Mouse (Mus musculus): ENCODE measurements at regions not wholly inside any gene's neighbourhood (a gene's known extent, or its start where the extent isn't known, plus 50 kb on each side); places are given as distances from the start of the nearest gene placed in this dataset.

- DNase-seq = no peak
These were observed 197.7 kb upstream of the Gm20594 start for GRCm38 (mm10) chr6:79619991-79620390.

GRCm38 (mm10) chr6:79631683-79632082 is 186.0 kb upstream of the Gm20594 start:
- peak; percentile 3 for DNase-seq

GRCm38 (mm10) chr6:79651286-79651685 is 166.4 kb upstream of the Gm20594 start:
- DNase-seq = no peak
